Mouse (Mus musculus) hindbrain, embryonic 14.5 days (tissue): Measurements from ENCODE around the gene Eef1a2. TPM values are rescaled to one million over a fixed set of nuclear protein-coding genes. Genes with fewer than 3 reads are reported as not detected.

Experiments used
- ATAC-seq: fragments of 200-750 bp; cut with Nextera tagmentation; 2 replicates; pipeline ENCODE4 v1.8.0; 2017; ENCODE audit warnings: moderate number of reproducible peaks, mild to moderate bottlenecking, moderate TSS enrichment, moderate library complexity; ENCODE audit not compliant: low FRiP score
- DNase-seq: peaks from one replicate; pipeline ENCODE4 v3.0.0-alpha.2; 2015; ENCODE audit warnings: low spot score
- H3K27ac ChIP-seq: fragments of 300-500 bp; sonication (generic); 2 replicates; pipeline ENCODE4 v1.5.1; 2014; ENCODE audit warnings: mild to moderate bottlenecking, moderate library complexity
- H3K27me3 ChIP-seq: fragments of 300-500 bp; sonication (generic); 2 replicates; pipeline ENCODE4 v1.6.1; 2014; ENCODE audit warnings: mild to moderate bottlenecking, low read length, mixed read lengths; ENCODE audit not compliant: control insufficient read depth, insufficient read depth
- H3K36me3 ChIP-seq: fragments of 300-500 bp; sonication (generic); replicated peaks from 2 replicates; pipeline ENCODE4 v1.6.1; 2014; ENCODE audit not compliant: control insufficient read depth, insufficient read depth
- H3K4me1 ChIP-seq: fragments of 300-500 bp; sonication (generic); replicated peaks from 2 replicates; pipeline ENCODE4 v1.6.1; 2014; ENCODE audit warnings: antibody characterized with exemption, low read length, mixed read lengths; ENCODE audit not compliant: control insufficient read depth, insufficient read depth
- H3K4me2 ChIP-seq: fragments of 300-500 bp; sonication (generic); replicated peaks from 2 replicates; pipeline ENCODE4 v1.6.1; 2014; ENCODE audit warnings: mild to moderate bottlenecking, moderate library complexity
- H3K4me3 ChIP-seq: fragments of 300-500 bp; sonication (generic); replicated peaks from 2 replicates; pipeline ENCODE4 v1.5.1; 2014; ENCODE audit warnings: mild to moderate bottlenecking, low read length
- H3K9ac ChIP-seq: fragments of 300-500 bp; sonication (generic); 2 replicates; pipeline ENCODE4 v1.6.1; 2014
- H3K9me3 ChIP-seq: fragments of 300-500 bp; sonication (generic); 2 replicates; pipeline ENCODE4 v1.6.1; 2016; ENCODE audit warnings: low read length; ENCODE audit not compliant: control insufficient read depth
- WGBS: fragments of 180-500 bp; shearing (Covaris S2); extraction: QIAGEN DNeasy Blood & Tissue Kit; methylation state at CpG from one replicate; pipeline ENCODE4 v1.1.7; 2014; 5-methylcytosine and 5-hydroxymethylcytosine counted together
- polyA plus RNA-seq: library from polyadenylated mRNA; unstranded; fragments of >200 nt; fragmentation: Nextera tagmentation; extraction: Ambion mirVana; gene quantifications from 2 replicates; pipeline ENCODE4 v1.2.1, GENCODE M21; 2014

Gene Eef1a2
- polyA plus RNA-seq, 1 experiment from 2014 or later, result 21.1 TPM

GRCm38 (mm10) chr2:181166469-181166868, 9.7 kb upstream of the Eef1a2 start:
- Histone ChIP-seq H3K36me3 (no peaks in the 10 kb centered on the region), H3K4me1 (no peaks in the 10 kb centered on the region), H3K4me2 (no peak overlapping the region), H3K9me3 (no peaks in the 10 kb centered on the region), H3K9ac (no peak overlapping the region), H3K4me3 (no peak overlapping the region), H3K27ac (no peak overlapping the region), H3K27me3 (no peaks in the 10 kb centered on the region)
- DNase-seq (no peak), ATAC-seq (no peak)
- 89% methylated on average over 5 of the region's 5 CpGs for WGBS

DNA sequence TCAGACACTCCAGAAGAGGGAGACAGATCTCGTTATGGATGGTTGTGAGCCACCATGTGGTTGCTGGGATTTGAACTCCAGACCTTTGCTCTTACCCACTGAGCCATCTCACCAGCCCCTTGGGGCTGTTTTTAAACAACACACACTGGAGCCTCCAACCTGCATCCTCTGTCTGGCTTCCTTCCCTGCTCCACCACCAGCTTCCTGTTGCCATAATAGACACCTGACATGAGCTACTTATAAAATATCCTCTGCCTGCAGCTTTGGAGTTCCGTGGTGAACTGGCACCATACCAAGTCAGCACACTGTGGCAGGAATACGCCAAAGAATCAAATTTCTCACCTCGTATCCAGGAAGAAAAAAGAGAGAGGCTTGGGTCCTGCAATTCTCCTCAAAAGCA, 4.0 kb upstream of the Eef1a2 start:
- Histone ChIP-seq H3K27ac (no peak overlapping the region), H3K9me3 (no peaks in the 10 kb centered on the region), H3K4me3 (no peak overlapping the region), H3K4me1 (peaks cover 30% of the 10 kb centered on the region), H3K27me3 (no peaks in the 10 kb centered on the region), H3K9ac (no peak overlapping the region), H3K36me3 (no peaks in the 10 kb centered on the region), H3K4me2 (no peak overlapping the region)
- DNase-seq (no peak), ATAC-seq (no peak)
- WGBS, result 74% methylated on average over 4 of the region's 4 CpGs

DNA sequence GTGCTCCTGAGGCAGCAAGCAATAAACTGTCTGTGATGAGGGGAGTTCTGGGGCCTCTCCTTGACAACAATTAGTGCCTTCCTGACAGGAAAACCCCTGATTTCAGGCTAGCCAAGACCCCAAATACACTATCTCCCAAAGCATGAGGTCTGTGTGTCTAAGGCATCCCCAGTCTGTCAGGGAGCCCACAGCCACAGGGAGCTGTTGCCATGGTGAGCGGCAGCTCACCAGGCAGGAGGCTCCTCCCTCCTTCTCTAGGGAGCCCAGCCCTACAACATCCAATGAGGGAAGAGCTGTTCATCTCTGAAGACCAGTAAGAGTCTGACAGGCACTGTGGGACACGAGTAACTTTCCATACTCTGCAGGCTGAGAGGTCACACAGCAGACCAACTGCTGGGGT, 3.0 kb upstream of the Eef1a2 start:
- H3K4me2 ChIP-seq, result no peak overlapping the region
- peak; percentile 39 for DNase-seq
- WGBS, result 0% methylated on average over 2 of the region's 2 CpGs

DNA sequence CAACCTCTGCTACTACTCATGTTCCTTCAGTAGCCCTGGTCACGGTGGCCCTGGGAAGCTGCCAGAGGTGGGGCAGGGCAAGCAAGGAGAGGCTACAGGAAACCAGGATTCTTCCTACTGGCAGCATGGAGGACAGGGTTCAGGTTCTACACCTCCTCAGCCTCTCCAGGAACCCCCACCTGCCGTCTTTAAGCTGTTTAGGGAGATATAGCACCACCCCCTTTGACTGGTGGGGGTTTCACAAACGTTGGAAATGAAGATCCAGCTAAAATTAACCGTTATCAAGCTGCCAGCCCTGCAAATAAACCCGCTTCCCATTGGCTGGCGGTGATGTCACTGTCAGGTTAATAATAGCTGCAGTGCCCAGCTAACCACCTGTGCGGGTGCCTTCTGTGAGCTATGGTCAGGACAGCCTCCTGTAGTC, 2.3 kb upstream of the Eef1a2 start:
- DNase-seq (no peak), ATAC-seq (no peak)
- Histone ChIP-seq H3K27ac (peak overlapping the region; percentile 57), H3K27me3 (no peaks in the 10 kb centered on the region), H3K4me1 (peaks cover 44% of the 10 kb centered on the region), H3K9ac (no peak overlapping the region), H3K9me3 (no peaks in the 10 kb centered on the region), H3K36me3 (no peaks in the 10 kb centered on the region), H3K4me2 (no peak overlapping the region), H3K4me3 (no peak overlapping the region)
- WGBS, result 53% methylated on average over 7 of the region's 7 CpGs

More for the DNA sequence above, 3.0 kb upstream of the Eef1a2 start:
- peak overlapping the region; percentile 57 for H3K27ac ChIP-seq
- no peaks in the 10 kb centered on the region for H3K27me3 ChIP-seq
- H3K4me3 ChIP-seq, result no peak overlapping the region
- H3K4me1 ChIP-seq, result peaks cover 41% of the 10 kb centered on the region
- H3K9me3 ChIP-seq, result no peaks in the 10 kb centered on the region
- no peak overlapping the region for H3K9ac ChIP-seq
- no peaks in the 10 kb centered on the region for H3K36me3 ChIP-seq
- ATAC-seq, result peak; percentile 77

DNA sequence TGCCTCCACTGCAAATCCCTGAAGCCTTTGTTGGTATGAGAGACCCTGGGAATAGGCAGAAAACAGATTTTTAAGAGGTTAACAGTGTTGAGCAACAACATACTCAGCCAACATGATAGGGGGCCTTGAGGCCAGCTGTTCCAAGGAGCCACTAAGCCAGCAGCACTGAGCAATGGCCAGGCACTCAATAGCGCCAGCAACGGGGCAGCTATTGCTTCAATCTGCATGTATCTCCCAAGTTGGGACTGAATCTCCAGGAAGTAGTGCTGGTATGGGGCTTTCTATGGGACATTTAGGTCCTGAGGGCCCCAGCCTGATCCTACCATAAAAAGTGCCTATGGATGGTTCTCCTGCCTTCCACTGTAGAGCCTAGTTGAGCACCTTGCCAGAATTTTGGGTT, 1.7 kb upstream of the Eef1a2 start:
- no peak for ATAC-seq
- Histone ChIP-seq H3K27ac (no peak overlapping the region), H3K4me1 (peaks cover 44% of the 10 kb centered on the region)

GRCm38 (mm10) chr2:181157716-181158302, 995 bp upstream of the Eef1a2 start:
- Histone ChIP-seq H3K4me1 (peaks cover 44% of the 10 kb centered on the region), H3K4me2 (peak overlapping the region; percentile 76), H3K36me3 (peaks cover under 1% of the 10 kb centered on the region; the same call in 1 of the 2 replicates), H3K27ac (peak overlapping the region; percentile 88), H3K9ac (no peak overlapping the region), H3K4me3 (no peak overlapping the region), H3K27me3 (no peaks in the 10 kb centered on the region), H3K9me3 (no peaks in the 10 kb centered on the region)
- 74% methylated on average over 6 of the region's 6 CpGs for WGBS
- DNase-seq, result no peak
- ATAC-seq, result no peak

More for the DNA sequence above, 1.7 kb upstream of the Eef1a2 start:
- DNase-seq, result no peak
- Histone ChIP-seq H3K36me3 (no peaks in the 10 kb centered on the region), H3K4me2 (no peak overlapping the region), H3K9me3 (no peaks in the 10 kb centered on the region), H3K9ac (no peak overlapping the region), H3K27me3 (no peaks in the 10 kb centered on the region), H3K4me3 (no peak overlapping the region)
- 95% methylated on average over 2 of the region's 2 CpGs for WGBS

DNA sequence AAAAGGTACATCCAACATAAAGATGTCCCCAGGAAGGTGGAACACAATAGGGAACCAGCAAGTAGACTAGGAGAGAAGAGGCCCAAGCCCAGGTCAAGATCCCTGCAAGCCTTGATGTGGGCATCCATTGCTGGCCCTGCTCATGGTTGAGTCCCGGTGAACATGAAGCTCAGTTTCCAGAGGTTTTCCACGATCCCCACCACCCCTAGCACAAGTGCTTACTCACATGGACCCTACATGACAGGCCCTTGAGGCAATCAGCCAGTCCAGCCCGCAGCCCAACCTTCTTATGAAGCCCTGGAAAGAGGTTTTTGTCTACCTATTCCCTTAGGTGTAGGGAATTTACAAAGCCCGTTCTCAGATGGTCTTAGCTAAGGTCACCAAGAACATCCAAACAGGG, 366 bp upstream of the Eef1a2 start:
- ATAC-seq (no peak), DNase-seq (no peak)
- WGBS, result 80% methylated on average over 4 of the region's 4 CpGs

DNA sequence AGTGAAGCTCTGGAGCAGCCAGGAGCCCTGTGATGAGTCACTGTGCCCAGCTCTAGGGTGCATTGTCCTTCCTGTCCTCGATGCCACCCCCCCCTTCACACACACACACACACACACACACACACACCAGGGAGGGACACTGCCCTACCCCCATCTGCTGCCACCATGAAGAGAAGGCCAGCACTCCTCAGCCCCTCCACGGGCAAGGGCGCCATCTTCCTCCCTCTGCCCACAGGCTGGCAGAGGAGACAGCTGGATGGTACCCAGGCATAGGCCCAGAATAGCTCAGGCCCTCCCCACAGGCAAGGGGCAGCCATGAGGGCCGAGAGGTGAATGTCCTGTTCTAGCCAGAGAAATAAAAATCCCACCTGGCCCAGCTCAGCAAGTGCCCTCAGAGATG, 1.0 kb downstream of the Eef1a2 start:
- Histone ChIP-seq H3K4me3 (peak overlapping the region; percentile 43), H3K27me3 (no peaks in the 10 kb centered on the region), H3K9me3 (no peaks in the 10 kb centered on the region), H3K4me1 (peaks cover 44% of the 10 kb centered on the region), H3K36me3 (peaks cover 11% of the 10 kb centered on the region), H3K4me2 (peak overlapping the region; percentile 76), H3K27ac (peak overlapping the region; percentile 88), H3K9ac (peak overlapping the region; percentile 71)
- WGBS, result 56% methylated on average over 4 of the region's 4 CpGs
- ATAC-seq (0 out of 2 replicates have a peak, but pooled peaks have one; percentile 15), DNase-seq (no peak)

More for the DNA sequence above, 366 bp upstream of the Eef1a2 start:
- peak overlapping the region; percentile 71 for H3K9ac ChIP-seq
- peak overlapping the region; percentile 43 for H3K4me3 ChIP-seq
- H3K4me2 ChIP-seq, result peak overlapping the region; percentile 76
- H3K36me3 ChIP-seq, result peaks cover 7% of the 10 kb centered on the region; the same call in 1 of the 2 replicates
- no peaks in the 10 kb centered on the region for H3K9me3 ChIP-seq
- peaks cover 44% of the 10 kb centered on the region for H3K4me1 ChIP-seq
- H3K27me3 ChIP-seq, result no peaks in the 10 kb centered on the region
- H3K27ac ChIP-seq, result peak overlapping the region; percentile 88

DNA sequence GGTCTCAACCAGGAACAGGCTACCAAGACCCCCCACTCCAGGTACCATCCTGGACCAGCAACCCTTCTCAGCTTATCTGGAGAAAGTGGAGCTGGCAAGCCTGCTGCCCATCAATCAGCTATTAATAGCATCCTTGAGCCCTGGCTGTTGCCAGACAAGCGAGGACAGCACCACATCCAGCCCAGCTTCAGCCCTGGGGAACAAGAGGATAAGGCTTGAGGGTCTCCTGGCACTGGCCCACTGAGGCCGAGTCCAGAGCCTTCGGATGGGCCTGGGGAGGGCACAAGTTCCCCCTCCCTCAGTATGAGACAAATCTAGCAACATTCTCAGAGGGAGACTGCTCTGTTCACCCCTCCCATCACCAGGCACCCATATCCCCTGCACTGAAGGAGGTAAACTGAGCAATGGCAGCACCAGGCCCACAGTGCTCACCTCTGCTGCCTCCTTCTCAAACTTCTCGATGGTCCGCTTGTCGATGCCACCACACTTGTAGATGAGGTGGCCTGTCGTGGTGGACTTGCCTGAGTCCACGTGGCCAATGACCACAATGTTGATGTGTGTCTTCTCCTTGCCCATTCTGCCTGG, 1.9 kb downstream of the Eef1a2 start:
- H3K27ac ChIP-seq, result no peak overlapping the region
- H3K4me2 ChIP-seq, result peak overlapping the region; percentile 76
- H3K9ac ChIP-seq, result peak overlapping the region; percentile 21; the same call in 1 of the 2 replicates
- 80% methylated on average over 8 of the region's 8 CpGs for WGBS
- no peaks in the 10 kb centered on the region for H3K27me3 ChIP-seq
- no peak for DNase-seq
- H3K4me1 ChIP-seq, result peaks cover 39% of the 10 kb centered on the region
- H3K9me3 ChIP-seq, result no peaks in the 10 kb centered on the region
- H3K4me3 ChIP-seq, result 0 out of 2 replicates have a peak overlapping the region, but pooled peaks have one; percentile 43
- no peak for ATAC-seq
- H3K36me3 ChIP-seq, result peaks cover 18% of the 10 kb centered on the region
